Mouse (Mus musculus) layer of hippocampus, postnatal 36 days (tissue): ENCODE measurements around the gene Ganab. TPM values are rescaled to one million over a fixed set of nuclear protein-coding genes. Genes with fewer than 3 reads are reported as not detected.

ENCODE experiments used
- microRNA-seq, 2 experiments: library from miRNA; unstranded; fragments of <30 nt; microRNA quantifications; one replicate each; pipeline ENCODE4 v1.2.0; 2021
- total RNA-seq, 2 experiments: library from RNA; stranded (reverse); gene quantifications; 2 replicates each; pipeline ENCODE4 v1.2.3; 2021

Gene Ganab
- total RNA-seq, 2 experiments from 2014 or later = 111 to 118 TPM

Small RNA genes lying within 50 kb of the gene (microRNA-seq; reads per million reads assigned to microRNA genes)
- 0 reads per million in 2 experiments for gene Mir5136

Other genes starting within 250 kb of the Ganab start
- 100 to 1,000 TPM; 172 to 186 TPM for gene Chrm1, start 234.3 kb upstream of the Ganab start, total RNA-seq
- 100 to 1,000 TPM; 146 to 149 TPM for gene Slc3a2, start 174.7 kb upstream of the Ganab start, total RNA-seq
- 10 to 100 TPM; 51.0 to 52.3 TPM for gene Wdr74, start 162.2 kb upstream of the Ganab start, total RNA-seq
- gene 1700092M07Rik, start 157.4 kb upstream of the Ganab start, total RNA-seq = 1 to 10 TPM; 1.3 to 1.4 TPM
- gene Stx5a, start 156.7 kb upstream of the Ganab start, total RNA-seq = 10 to 100 TPM; 67.4 to 76.3 TPM
- gene Nxf1, start 141.0 kb upstream of the Ganab start, total RNA-seq = 100 to 1,000 TPM in 1 of 2 experiments, 10 to 100 TPM in 1; 99.8 to 119 TPM
- 10 to 100 TPM; 79.7 to 86.2 TPM for gene Tmem223, start 127.1 kb upstream of the Ganab start, total RNA-seq
- 1 to 10 TPM; 9.4 to 9.9 TPM for gene Tmem179b, start 123.6 kb upstream of the Ganab start, total RNA-seq
- 10 to 100 TPM; 12.2 to 13.8 TPM for gene Taf6l, start 111.7 kb upstream of the Ganab start, total RNA-seq
- 100 to 1,000 TPM; 113 to 115 TPM for gene Polr2g, start 99.5 kb upstream of the Ganab start, total RNA-seq
- 1 to 10 TPM; 6.8 to 7.1 TPM for gene Zbtb3, start 95.5 kb upstream of the Ganab start, total RNA-seq
- gene Ttc9c, start 78.7 kb upstream of the Ganab start, total RNA-seq = 10 to 100 TPM; 36.5 to 37.3 TPM
- gene Hnrnpul2, start 78.1 kb upstream of the Ganab start, total RNA-seq = 100 to 1,000 TPM; 123 to 126 TPM
- gene AC129217.1, start 68.3 kb upstream of the Ganab start, total RNA-seq = not detected
- 100 to 1,000 TPM in 1 of 2 experiments, 10 to 100 TPM in 1; 99.0 to 112 TPM for gene Bscl2, start 60.6 kb upstream of the Ganab start, total RNA-seq
- 100 to 1,000 TPM; 161 to 172 TPM for gene Gng3, start 58.9 kb upstream of the Ganab start, total RNA-seq
- under 1 TPM; 0.55 to 0.61 TPM for gene Lrrn4cl, start 47.3 kb upstream of the Ganab start, total RNA-seq
- 10 to 100 TPM; 85.7 to 98.6 TPM for gene Ubxn1, start 26.6 kb upstream of the Ganab start, total RNA-seq
- 10 to 100 TPM; 31.5 to 31.7 TPM for gene Uqcc3, start 17.1 kb upstream of the Ganab start, total RNA-seq
- gene Lbhd1, start 14.3 kb upstream of the Ganab start, total RNA-seq = 1 to 10 TPM; 4.7 to 6.3 TPM
- not detected for gene Gm49403, start 14.1 kb upstream of the Ganab start, total RNA-seq
- gene 1810009A15Rik, start 9.2 kb upstream of the Ganab start, total RNA-seq = 10 to 100 TPM; 20.7 to 23.2 TPM
- 1 to 10 TPM in 1 of 2 experiments, under 1 TPM in 1; 0.99 to 2.3 TPM for gene Gm49416, start 9.1 kb upstream of the Ganab start, total RNA-seq
- 10 to 100 TPM; 25.2 to 26.3 TPM for gene Ints5, start 5.1 kb upstream of the Ganab start, total RNA-seq
- gene B3gat3, start 22.3 kb downstream of the Ganab start, total RNA-seq = 100 to 1,000 TPM; 165 to 175 TPM
- gene Rom1, start 31.3 kb downstream of the Ganab start, total RNA-seq = 1 to 10 TPM; 4.0 TPM
- 10 to 100 TPM; 10.9 to 11.8 TPM for gene Eml3, start 31.5 kb downstream of the Ganab start, total RNA-seq
- gene Mta2, start 43.8 kb downstream of the Ganab start, total RNA-seq = 10 to 100 TPM; 54.7 to 60.7 TPM
- 10 to 100 TPM; 19.6 to 19.7 TPM for gene Tut1, start 55.8 kb downstream of the Ganab start, total RNA-seq
- 100 to 1,000 TPM; 233 to 254 TPM for gene Eef1g, start 69.0 kb downstream of the Ganab start, total RNA-seq
- gene Ahnak, start 91.2 kb downstream of the Ganab start, total RNA-seq = 10 to 100 TPM; 14.5 to 24.0 TPM
- not detected for gene Scgb1a1, start 189.9 kb downstream of the Ganab start, total RNA-seq
- gene Asrgl1, start 237.6 kb downstream of the Ganab start, total RNA-seq = 100 to 1,000 TPM; 134 to 156 TPM